In the genomic region with DNA sequence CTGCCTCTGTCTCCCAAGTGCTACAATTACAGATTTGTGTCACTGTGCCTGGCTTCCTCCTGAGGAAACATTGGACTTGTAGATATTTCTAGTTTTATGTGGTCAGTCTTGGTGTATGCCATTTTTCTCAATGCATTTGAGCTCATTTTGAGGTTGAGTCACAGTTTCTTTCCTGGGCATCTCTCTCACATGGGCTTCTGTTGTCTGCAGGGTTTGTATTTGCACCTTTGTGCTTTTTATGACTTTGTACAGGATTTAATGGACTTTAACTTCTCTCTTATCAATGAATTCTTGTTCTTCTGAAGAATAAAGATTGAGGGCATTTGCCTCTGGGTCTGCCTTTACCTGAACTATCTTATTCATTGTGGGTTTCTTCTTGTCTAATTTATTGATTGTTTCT, we compare ENCODE assay signal across 30 mouse cellular contexts. TPM values are rescaled to one million over a fixed set of nuclear protein-coding genes. Genes with fewer than 3 reads are reported as not detected.
"Had no signal": no experiment of that assay in that cellular context is flagged by ENCODE, and none has a peak within 500 bp of the region (broad histone marks: within the 10 kb centered on the region; RNA-seq: fewer than 3 reads in every experiment).

No protein-coding gene starts in this region.

- H3K4me3 ChIP-seq: gastrocnemius, adult 2 months; heart, embryonic 10.5 days; heart, embryonic 12.5 days; hindbrain, embryonic 10.5 days; hindbrain, embryonic 12.5 days; kidney, embryonic 15.5 days; limb, embryonic 13.5 days; limb, embryonic 15.5 days had no signal

- ATAC-seq: hindbrain, embryonic 16.5 days; inflammation-experienced regulatory T-cells, adult 6 months had no signal

- H3K9me3 ChIP-seq: heart, embryonic 10.5 days; heart, embryonic 12.5 days; hindbrain, embryonic 10.5 days; hindbrain, embryonic 12.5 days; kidney, embryonic 15.5 days; limb, embryonic 13.5 days; limb, embryonic 15.5 days had no signal

- DNase-seq: gastrocnemius, adult 2 months; gastrocnemius, postnatal 10 days; gastrocnemius, postnatal 25 days; heart, adult 18-20 months; heart, postnatal 10 days; heart, postnatal 4 days; kidney, adult 11 months; kidney, adult 2 months; kidney, adult 9 months; kidney, postnatal 14 days; kidney, postnatal 36 days; layer of hippocampus, adult 9-11 months; layer of hippocampus, postnatal 36 days; left cerebral cortex, postnatal 4 days had no signal

- H3K4me1 ChIP-seq: heart, embryonic 10.5 days; heart, embryonic 12.5 days; hindbrain, embryonic 10.5 days; hindbrain, embryonic 12.5 days; kidney, embryonic 15.5 days; limb, embryonic 15.5 days had no signal

- H3K4me2 ChIP-seq: heart, embryonic 12.5 days; hindbrain, embryonic 12.5 days; hindbrain, embryonic 14.5 days; kidney, embryonic 15.5 days; limb, embryonic 13.5 days; limb, embryonic 15.5 days had no signal

- H3K9ac ChIP-seq: heart, embryonic 12.5 days; hindbrain, embryonic 12.5 days; hindbrain, embryonic 14.5 days; kidney, embryonic 15.5 days; limb, embryonic 13.5 days; limb, embryonic 15.5 days; liver, embryonic 14.5 days had no signal

- H3K27ac ChIP-seq: gastrocnemius, adult 2 months; heart, embryonic 10.5 days; hindbrain, embryonic 10.5 days; hindbrain, embryonic 12.5 days; hindbrain, embryonic 14.5 days; kidney, embryonic 15.5 days; kidney, postnatal 0 days; limb, embryonic 13.5 days; limb, embryonic 15.5 days; liver, embryonic 14.5 days had no signal

- H3K27me3 ChIP-seq: heart, embryonic 12.5 days; hindbrain, embryonic 12.5 days; kidney, embryonic 15.5 days; limb, embryonic 13.5 days; limb, embryonic 15.5 days had no signal

RNA-seq across cellular contexts. Expression of a gene that starts 35.8 kb away (rescaled TPM):
- total RNA-seq: gastrocnemius, adult 2 months; gastrocnemius, postnatal 10 days; granulocyte monocyte progenitor cell, adult 5-6 weeks; left cerebral cortex, postnatal 4 days; liver, adult 2 months had no signal
- polyA plus RNA-seq: frontal cortex, adult 2 months; heart, embryonic 10.5 days; inflammation-experienced regulatory T-cells, adult 6 months; kidney, adult 2 months; kidney, embryonic 15.5 days; large intestine, adult 2 months; liver, adult 2 months had no signal
